Mouse (Mus musculus) MEL (cell line): Measurements from ENCODE around the gene Phf5a. TPM values are rescaled to one million over a fixed set of nuclear protein-coding genes. Genes with fewer than 3 reads are reported as not detected.

Experiments
- DNase-seq: peaks from one replicate; pipeline ENCODE4 v3.0.0; 2011; ENCODE audit warnings: low read depth, low spot score
- H3K27ac ChIP-seq: 2 replicates; pipeline ENCODE4 v1.5.1; 2012; ENCODE audit warnings: low read depth, mild to moderate bottlenecking, control low read depth, low read length, moderate library complexity; ENCODE audit not compliant: control insufficient read depth
- H3K27me3 ChIP-seq, 2 experiments: fragments of 150-350 bp in 1 of 2; sonication (generic) in 1 of 2; 2 replicates each; pipeline ENCODE4 v1.6.1; 2012; ENCODE audit warnings: low read length in 2 of 2, mild to moderate bottlenecking in 2 of 2, improper control_type of control experiment in 1 of 2, moderate library complexity in 1 of 2; ENCODE audit not compliant: insufficient read depth in 2 of 2, control insufficient read depth in 1 of 2
- H3K36me3 ChIP-seq, 2 experiments: 2 replicates each; pipeline ENCODE4 v1.6.1; 2012 to 2014; ENCODE audit warnings: low read length in 2 of 2, improper control_type of control experiment in 1 of 2, inconsistent platforms in 1 of 2, mild to moderate bottlenecking in 1 of 2; ENCODE audit not compliant: insufficient read depth in 2 of 2, control insufficient read depth in 1 of 2
- H3K4me1 ChIP-seq, 2 experiments: fragments of 150-350 bp in 1 of 2; sonication (generic) in 1 of 2; 2 replicates each; pipeline ENCODE4 v1.6.1; 2012; ENCODE audit warnings: low read length in 2 of 2, improper control_type of control experiment in 1 of 2, mild to moderate bottlenecking in 1 of 2; ENCODE audit not compliant: insufficient read depth in 2 of 2, control insufficient read depth in 1 of 2
- H3K4me3 ChIP-seq, 2 experiments: fragments of 150-350 bp in 1 of 2; sonication (generic) in 1 of 2; 2 replicates each; pipeline ENCODE4 v1.5.1; 2012; ENCODE audit warnings: low read depth in 2 of 2, low read length in 2 of 2, mild to moderate bottlenecking in 2 of 2, moderate library complexity in 2 of 2, control low read depth in 1 of 2, improper control_type of control experiment in 1 of 2; ENCODE audit not compliant: control insufficient read depth in 1 of 2, insufficient read depth in 1 of 2
- H3K79me2 ChIP-seq: 2 replicates; pipeline ENCODE4 v1.6.1; 2012; ENCODE audit warnings: mild to moderate bottlenecking, low read length, moderate library complexity; ENCODE audit not compliant: control insufficient read depth, poor library complexity, insufficient read depth
- H3K9ac ChIP-seq: 2 replicates; pipeline ENCODE4 v1.6.1; 2012; ENCODE audit warnings: low read depth, mild to moderate bottlenecking, control low read depth, low read length, moderate library complexity; ENCODE audit not compliant: control insufficient read depth, poor library complexity, severe bottlenecking
- H3K9me3 ChIP-seq: fragments of 150-350 bp; sonication (generic); replicated peaks from 2 replicates; pipeline ENCODE4 v1.6.1; 2012; ENCODE audit warnings: mild to moderate bottlenecking, low read length, improper control_type of control experiment, moderate library complexity; ENCODE audit not compliant: insufficient read depth
- BHLHE40 ChIP-seq: IDR thresholded peaks from 2 replicates; pipeline ENCODE4 v1.6.1; 2012; ENCODE audit warnings: low read depth, mild to moderate bottlenecking, inconsistent platforms, low read length, improper control_type of control experiment, borderline replicate concordance
- CHD2 ChIP-seq: IDR thresholded peaks from 2 replicates; pipeline ENCODE4 v1.6.1; 2011; ENCODE audit warnings: low read length, improper control_type of control experiment
- CTCF ChIP-seq, 3 experiments: IDR thresholded peaks in 2 of 3; conservative IDR thresholded peaks in 1 of 3; 2 replicates each; pipeline ENCODE4 v1.5.1; 2011 to 2012; ENCODE audit warnings: low read length in 3 of 3, low read depth in 2 of 3, mild to moderate bottlenecking in 2 of 3, improper control_type of control experiment in 1 of 3, inconsistent platforms in 1 of 3, mixed read lengths in 1 of 3, moderate library complexity in 1 of 3; ENCODE audit not compliant: control insufficient read depth in 1 of 3, insufficient read depth in 1 of 3, poor library complexity in 1 of 3, severe bottlenecking in 1 of 3
- E2F4 ChIP-seq: IDR thresholded peaks from 2 replicates; pipeline ENCODE4 v1.6.1; 2011; ENCODE audit warnings: low read depth, low read length, improper control_type of control experiment, borderline replicate concordance
- ELF1 ChIP-seq: IDR thresholded peaks from 2 replicates; pipeline ENCODE4 v1.6.1; 2014; ENCODE audit warnings: low read depth, mild to moderate bottlenecking, inconsistent platforms, low read length, improper control_type of control experiment, moderate library complexity
- EP300 ChIP-seq, 2 experiments: IDR thresholded peaks; 2 replicates each; pipeline ENCODE4 v1.6.1; 2011; ENCODE audit warnings: improper control_type of control experiment in 2 of 2, low read length in 2 of 2, low read depth in 1 of 2, mild to moderate bottlenecking in 1 of 2
- ETS1 ChIP-seq: IDR thresholded peaks from 2 replicates; pipeline ENCODE4 v1.6.1; 2012; ENCODE audit warnings: low read depth, mild to moderate bottlenecking, inconsistent platforms, low read length, improper control_type of control experiment, moderate library complexity
- GABPA ChIP-seq: IDR thresholded peaks from 2 replicates; pipeline ENCODE4 v1.6.1; 2012; ENCODE audit warnings: low read depth, mild to moderate bottlenecking, inconsistent platforms, low read length, improper control_type of control experiment, moderate library complexity
- GATA1 ChIP-seq: IDR thresholded peaks from 2 replicates; pipeline ENCODE4 v1.6.1; 2011; ENCODE audit warnings: low read depth, low read length, improper control_type of control experiment
- HCFC1 ChIP-seq: IDR thresholded peaks from 2 replicates; pipeline ENCODE4 v1.6.1; 2012; ENCODE audit warnings: low read depth, mild to moderate bottlenecking, inconsistent platforms, low read length, improper control_type of control experiment, moderate library complexity
- JUND ChIP-seq: IDR thresholded peaks from 2 replicates; pipeline ENCODE4 v1.6.1; 2011; ENCODE audit warnings: low read depth, mild to moderate bottlenecking, improper control_type of control experiment, low read length
- KAT2A ChIP-seq: conservative IDR thresholded peaks from 2 replicates; pipeline ENCODE4 v1.6.1; 2012; ENCODE audit warnings: low read depth, low read length, improper control_type of control experiment, inconsistent platforms
- MAFK ChIP-seq: IDR thresholded peaks from 2 replicates; pipeline ENCODE4 v1.6.1; 2011; ENCODE audit warnings: low read depth, mild to moderate bottlenecking, low read length, improper control_type of control experiment, borderline replicate concordance
- MAX ChIP-seq: IDR thresholded peaks from 2 replicates; pipeline ENCODE4 v1.6.1; 2011; ENCODE audit warnings: low read length, improper control_type of control experiment
- MAZ ChIP-seq: IDR thresholded peaks from 2 replicates; pipeline ENCODE4 v1.6.1; 2012; ENCODE audit warnings: low read depth, mild to moderate bottlenecking, inconsistent platforms, low read length, improper control_type of control experiment
- MEF2A ChIP-seq: IDR thresholded peaks from 2 replicates; pipeline ENCODE4 v1.6.1; 2014; ENCODE audit warnings: low read depth, mild to moderate bottlenecking, inconsistent platforms, low read length, improper control_type of control experiment; ENCODE audit not compliant: poor library complexity, insufficient replicate concordance, severe bottlenecking; ENCODE audit errors: extremely low read depth
- MXI1 ChIP-seq: IDR thresholded peaks from 2 replicates; pipeline ENCODE4 v1.6.1; 2011; ENCODE audit warnings: mild to moderate bottlenecking, low read depth, low read length, improper control_type of control experiment
- MYB ChIP-seq: IDR thresholded peaks from 2 replicates; pipeline ENCODE4 v1.6.1; 2011; ENCODE audit warnings: mild to moderate bottlenecking, low read depth, low read length, improper control_type of control experiment
- MYC ChIP-seq: IDR thresholded peaks from 2 replicates; pipeline ENCODE4 v1.6.1; 2011; ENCODE audit warnings: low read depth, mild to moderate bottlenecking, low read length, improper control_type of control experiment, moderate library complexity
- NELFE ChIP-seq: IDR thresholded peaks from 2 replicates; pipeline ENCODE4 v1.6.1; 2011; ENCODE audit warnings: low read depth, low read length, improper control_type of control experiment
- NRF1 ChIP-seq: IDR thresholded peaks from 2 replicates; pipeline ENCODE4 v1.6.1; 2014; ENCODE audit warnings: low read depth, mild to moderate bottlenecking, inconsistent platforms, low read length, improper control_type of control experiment, moderate library complexity; ENCODE audit not compliant: poor library complexity, insufficient read depth, severe bottlenecking
- POLR2A ChIP-seq, 2 experiments: IDR thresholded peaks; 2 replicates each; pipeline ENCODE4 v1.6.1; 2011 to 2012; ENCODE audit warnings: low read length in 2 of 2, mild to moderate bottlenecking in 2 of 2, control low read depth in 1 of 2, improper control_type of control experiment in 1 of 2, low read depth in 1 of 2, moderate library complexity in 1 of 2; ENCODE audit not compliant: control insufficient read depth in 1 of 2, insufficient read depth in 1 of 2, poor library complexity in 1 of 2
- POLR2AphosphoS2 ChIP-seq: IDR thresholded peaks from 2 replicates; pipeline ENCODE4 v1.6.1; 2011; ENCODE audit warnings: low read length, improper control_type of control experiment
- RAD21 ChIP-seq: IDR thresholded peaks from 2 replicates; pipeline ENCODE4 v1.6.1; 2011; ENCODE audit warnings: mild to moderate bottlenecking, low read depth, low read length, improper control_type of control experiment
- RCOR1 ChIP-seq: IDR thresholded peaks from 2 replicates; pipeline ENCODE4 v1.6.1; 2012; ENCODE audit warnings: low read depth, mild to moderate bottlenecking, inconsistent platforms, low read length, improper control_type of control experiment
- SIN3A ChIP-seq: IDR thresholded peaks from 2 replicates; pipeline ENCODE4 v1.6.1; 2012; ENCODE audit warnings: low read length, improper control_type of control experiment, inconsistent platforms
- SMC3 ChIP-seq: IDR thresholded peaks from 2 replicates; pipeline ENCODE4 v1.6.1; 2011; ENCODE audit warnings: low read depth, low read length, improper control_type of control experiment
- TAL1 ChIP-seq: IDR thresholded peaks from 2 replicates; pipeline ENCODE4 v1.6.1; 2012; ENCODE audit warnings: mild to moderate bottlenecking, inconsistent platforms, low read length, moderate library complexity, mixed read lengths
- TBP ChIP-seq: IDR thresholded peaks from 2 replicates; pipeline ENCODE4 v1.8.0; 2011; ENCODE audit warnings: low read depth, low read length, improper control_type of control experiment
- TCF12 ChIP-seq: IDR thresholded peaks from 2 replicates; pipeline ENCODE4 v1.6.1; 2014; ENCODE audit warnings: low read depth, mild to moderate bottlenecking, inconsistent platforms, low read length, improper control_type of control experiment, moderate library complexity
- UBTF ChIP-seq: IDR thresholded peaks from 2 replicates; pipeline ENCODE4 v1.6.1; 2012; ENCODE audit warnings: low read depth, mild to moderate bottlenecking, inconsistent platforms, low read length, improper control_type of control experiment, moderate library complexity, borderline replicate concordance; ENCODE audit not compliant: insufficient read depth
- USF1 ChIP-seq: IDR thresholded peaks from 2 replicates; pipeline ENCODE4 v1.6.1; 2014; ENCODE audit warnings: low read depth, mild to moderate bottlenecking, inconsistent platforms, low read length, improper control_type of control experiment, moderate library complexity
- USF2 ChIP-seq, 2 experiments: IDR thresholded peaks; 2 replicates each; pipeline ENCODE4 v1.6.1; 2011 to 2012; ENCODE audit warnings: improper control_type of control experiment in 2 of 2, low read length in 2 of 2, borderline replicate concordance in 1 of 2, inconsistent platforms in 1 of 2, low read depth in 1 of 2, mild to moderate bottlenecking in 1 of 2; ENCODE audit not compliant: insufficient read depth in 1 of 2
- ZC3H11A ChIP-seq: IDR thresholded peaks from 2 replicates; pipeline ENCODE4 v1.6.1; 2012; ENCODE audit warnings: low read depth, mild to moderate bottlenecking, inconsistent platforms, low read length, improper control_type of control experiment
- ZKSCAN1 ChIP-seq: IDR thresholded peaks from 2 replicates; pipeline ENCODE4 v1.6.1; 2012; ENCODE audit warnings: low read depth, mild to moderate bottlenecking, inconsistent platforms, low read length, improper control_type of control experiment, moderate library complexity
- ZMIZ1 ChIP-seq: IDR thresholded peaks from 2 replicates; pipeline ENCODE4 v1.6.1; 2012; ENCODE audit warnings: low read depth, mild to moderate bottlenecking, inconsistent platforms, low read length, improper control_type of control experiment, moderate library complexity
- polyA plus RNA-seq, 2 experiments: library from polyadenylated mRNA; stranded (reverse) in 1 of 2; unstranded in 1 of 2; fragments of >175 nt in 1 of 2; fragments of >200 nt in 1 of 2; gene quantifications; 2 replicates each; pipeline versions ENCODE4 v1.2.1 to v1.2.4; 2012; ENCODE audit warnings: low replicate concordance in 2 of 2, low read depth in 1 of 2; ENCODE audit not compliant: insufficient read length in 2 of 2, insufficient read depth in 1 of 2, missing spikeins in 1 of 2
- total RNA-seq: library from RNA; depleted of rRNA; stranded (reverse); fragments of 300-350 nt; gene quantifications from 2 replicates; pipeline ENCODE4 v1.2.3, GENCODE M21; 2012; rRNA removed

The Phf5a gene
- total RNA-seq (112 and 128 TPM in 2 replicates), polyA plus RNA-seq (100 to 1,000 TPM in 1 of 2 experiments, not detected in 1; 164 TPM)

- Histone ChIP-seq H3K9me3 (no peaks in the 10 kb centered on the region), H3K27ac (peak within 1 kb of the TSS; percentile 99), H3K4me3 (peak within 1 kb of the TSS; percentile 75 to 96), H3K9ac (peak within 1 kb of the TSS; percentile 91), H3K36me3 (peaks cover 15 to 27% of the 10 kb centered on the region in 2 experiments), H3K79me2 (peaks cover 56% of the 10 kb centered on the region), H3K27me3 (no peaks in the 10 kb centered on the region), H3K4me1 (peaks cover 4 to 12% of the 10 kb centered on the region in 2 experiments)
- DNase-seq = peak; percentile 98
- TF ChIP-seq ZKSCAN1 = no peak
- no peak for TF ChIP-seq UBTF
- TF ChIP-seq MYB = no peak
- TF ChIP-seq HCFC1 = peak; percentile 89
- peak; percentile 30 to 81; a peak in 2 of 4 replicates for TF ChIP-seq POLR2A (IDR thresholded peaks at IDR 0.05; ENCODE audit: control insufficient read depth in 1 of 2, insufficient read depth in 1 of 2, low read depth in 1 of 2, low read length in 2 of 2, poor library complexity in 1 of 2)
- peak; percentile 98 for TF ChIP-seq CHD2
- no peak; the same call in 1 of the 2 replicates for TF ChIP-seq TCF12
- TF ChIP-seq MAX = peak; percentile 58
- peak; percentile 78 for TF ChIP-seq KAT2A
- peak in 1 of 2 experiments; percentile 26; a peak in 1 of 4 replicates for TF ChIP-seq EP300 (IDR thresholded peaks at IDR 0.05; ENCODE audit: low read depth in 1 of 2, low read length in 2 of 2)
- no peak for TF ChIP-seq GATA1
- no peak; the same call in 1 of the 2 replicates for TF ChIP-seq ETS1
- no peak for TF ChIP-seq TAL1
- no peak for TF ChIP-seq USF1
- TF ChIP-seq RCOR1 = no peak
- peak; percentile 87 for TF ChIP-seq MYC
- no peak for TF ChIP-seq ZC3H11A
- no peak for TF ChIP-seq ZMIZ1
- TF ChIP-seq BHLHE40 = no peak
- TF ChIP-seq GABPA = no peak
- no peak for TF ChIP-seq JUND
- peak; percentile 67; the same call in 1 of the 2 replicates for TF ChIP-seq POLR2AphosphoS2
- TF ChIP-seq MEF2A = no peak
- TF ChIP-seq SMC3 = no peak
- TF ChIP-seq NELFE = peak; percentile 74
- peak; percentile 87 for TF ChIP-seq TBP
- TF ChIP-seq MXI1 = peak; percentile 79; the same call in 1 of the 2 replicates
- TF ChIP-seq MAFK = no peak
- TF ChIP-seq MAZ = peak; percentile 92
- no peak for TF ChIP-seq RAD21
- peak; percentile 78; the same call in 1 of the 2 replicates for TF ChIP-seq ELF1
- no peak for TF ChIP-seq CTCF (IDR thresholded peaks at IDR 0.05 in 2 of 3, conservative IDR thresholded peaks at IDR 0.05 in 1 of 3; ENCODE audit: control insufficient read depth in 1 of 3, insufficient read depth in 1 of 3, low read depth in 2 of 3, low read length in 3 of 3, poor library complexity in 1 of 3, severe bottlenecking in 1 of 3)
- peak; percentile 82 for TF ChIP-seq SIN3A
- no peak for TF ChIP-seq NRF1
- TF ChIP-seq USF2 (IDR thresholded peaks at IDR 0.05; ENCODE audit: borderline replicate concordance in 1 of 2, insufficient read depth in 1 of 2, low read depth in 1 of 2, low read length in 2 of 2) = no peak
- TF ChIP-seq E2F4 = no peak
These were observed at the start of gene Phf5a for GRCm38 (mm10) chr15:81871604-81872261. Phf5a (minus strand) TSS chr15:81871911.
